Mouse (Mus musculus): Measurements from ENCODE around the gene Gm37240.
A peak's percentile ranks its signal among the peaks of the same experiment; 100 is the strongest.

Gm37240 gene

GRCm38 (mm10) chr3:84776084-84776483 is 1111.2 kb downstream of the Gm37240 start:
- DNase-seq: no peak

DNA sequence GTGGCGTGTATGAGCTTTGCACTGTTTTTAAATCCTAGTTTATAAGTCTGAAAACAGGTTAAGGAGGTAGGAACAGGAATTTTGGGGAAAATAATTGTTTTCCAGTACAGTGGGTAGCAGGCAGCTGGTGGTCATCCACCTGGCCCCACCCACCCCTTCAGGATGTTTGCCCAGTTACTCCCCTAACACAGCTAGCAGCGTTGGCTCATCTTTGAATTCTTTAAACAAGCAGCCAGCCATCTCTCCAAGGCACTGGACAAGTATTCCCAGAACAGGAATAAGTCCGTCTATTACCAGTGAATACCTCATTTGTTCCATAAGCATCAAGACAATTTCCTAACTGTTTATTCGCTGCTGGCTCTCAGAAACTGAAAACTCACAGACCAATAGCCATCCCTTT is 1111.7 kb downstream of the Gm37240 start:
- DNase-seq: no peak

DNA sequence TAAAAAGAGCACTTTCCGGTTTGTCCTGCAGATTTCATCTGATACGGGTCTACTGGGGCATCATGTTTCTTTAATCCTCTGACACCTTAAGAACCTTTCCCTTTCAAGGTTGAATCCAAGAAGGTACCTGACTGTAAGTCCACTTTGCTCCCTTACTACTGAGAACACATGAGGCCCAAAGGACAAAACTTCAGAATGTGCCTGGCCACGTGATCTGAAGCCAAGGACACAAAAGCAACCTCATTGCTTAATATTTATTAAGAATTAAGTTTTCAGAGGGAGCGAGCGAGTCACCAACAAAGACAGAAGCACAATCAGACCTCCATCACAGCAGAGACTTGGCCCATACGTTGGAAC is 1112.3 kb downstream of the Gm37240 start:
- DNase-seq: no peak

DNA sequence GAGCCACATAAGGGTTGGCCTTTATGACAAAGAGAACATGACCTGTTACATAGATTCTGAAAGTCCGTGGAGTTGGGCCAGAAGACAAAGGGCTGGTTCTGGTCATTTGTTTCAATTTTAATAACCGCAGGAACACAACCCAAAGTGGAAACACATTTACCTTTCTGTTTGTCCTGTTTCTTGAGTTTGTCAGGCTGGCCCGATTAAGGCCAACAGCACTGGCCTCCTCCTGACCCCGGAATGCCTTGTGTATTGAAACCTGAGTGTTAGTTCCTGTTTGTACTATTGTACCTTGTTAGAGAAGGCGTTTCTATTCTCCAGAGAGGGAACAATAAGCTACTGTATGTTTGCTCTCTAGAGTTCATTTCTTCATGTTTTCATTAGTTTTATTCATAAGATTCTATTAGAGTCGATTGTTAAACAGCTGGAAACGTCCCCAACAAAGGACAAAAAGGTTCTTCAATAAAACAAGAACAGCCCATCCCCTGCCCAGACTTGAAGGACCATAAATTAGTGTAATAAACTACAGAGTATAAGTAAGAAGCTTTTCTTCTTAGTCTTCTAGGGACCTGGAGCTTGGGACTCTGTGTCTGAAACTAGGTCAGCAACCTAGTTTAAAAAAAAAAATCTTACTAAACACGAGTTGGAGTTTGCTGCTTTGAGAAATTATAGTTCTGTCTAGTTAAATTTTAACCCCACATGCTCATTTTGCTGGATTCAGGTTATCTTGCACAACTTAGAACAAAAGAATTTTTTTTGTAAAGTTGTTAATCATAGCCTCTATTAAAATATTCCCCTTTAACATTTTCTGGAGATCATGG is 1112.9 kb downstream of the Gm37240 start:
- no peak for DNase-seq

- DNase-seq: no peak
These were observed 1115.3 kb downstream of the Gm37240 start for GRCm38 (mm10) chr3:84771980-84772379.

DNA sequence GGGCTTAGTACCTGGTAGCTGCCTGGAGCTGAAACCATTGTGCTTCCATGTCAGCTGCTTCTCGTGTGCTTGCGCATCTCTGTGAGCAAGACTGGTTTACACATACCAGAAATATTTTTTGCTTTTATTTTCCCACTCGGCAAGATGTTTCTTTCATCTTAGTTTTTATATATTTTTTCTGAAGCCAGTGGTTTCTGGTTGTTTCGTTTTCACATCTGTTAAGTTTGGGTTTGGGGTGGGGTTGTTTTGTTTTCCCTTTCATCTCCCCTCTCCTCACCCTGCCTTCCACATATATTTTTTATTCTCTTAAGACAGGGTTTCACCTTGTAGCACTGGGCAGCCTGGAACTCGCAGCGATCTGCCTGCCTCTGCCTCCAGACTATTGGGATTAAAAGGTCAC is 1116.8 kb downstream of the Gm37240 start:
- DNase-seq: no peak

DNA sequence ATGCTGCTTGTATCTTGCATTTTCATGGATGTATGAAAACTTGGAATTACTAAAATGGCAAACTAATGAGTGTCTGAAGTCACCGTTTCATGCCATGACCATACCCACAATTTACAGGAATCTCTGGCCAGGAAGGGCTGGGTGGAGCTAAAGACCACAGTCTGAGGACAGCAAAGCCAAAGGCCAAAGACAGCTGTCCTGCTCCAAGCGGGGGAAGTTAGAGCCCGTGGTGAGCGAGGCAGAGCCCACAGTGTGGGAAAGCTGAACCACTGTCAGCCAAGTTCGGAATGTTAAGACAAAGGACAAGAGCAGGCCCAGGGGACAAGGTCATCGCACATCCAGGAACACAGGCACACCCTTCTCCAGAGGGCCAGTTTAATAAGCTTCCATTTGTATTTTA is 1117.9 kb downstream of the Gm37240 start:
- DNase-seq: no peak

- no peak for DNase-seq
These were observed 1118.4 kb downstream of the Gm37240 start for GRCm38 (mm10) chr3:84768940-84769339.

GRCm38 (mm10) chr3:84753816-84754215 is 1133.5 kb downstream of the Gm37240 start:
- no peak for DNase-seq

DNA sequence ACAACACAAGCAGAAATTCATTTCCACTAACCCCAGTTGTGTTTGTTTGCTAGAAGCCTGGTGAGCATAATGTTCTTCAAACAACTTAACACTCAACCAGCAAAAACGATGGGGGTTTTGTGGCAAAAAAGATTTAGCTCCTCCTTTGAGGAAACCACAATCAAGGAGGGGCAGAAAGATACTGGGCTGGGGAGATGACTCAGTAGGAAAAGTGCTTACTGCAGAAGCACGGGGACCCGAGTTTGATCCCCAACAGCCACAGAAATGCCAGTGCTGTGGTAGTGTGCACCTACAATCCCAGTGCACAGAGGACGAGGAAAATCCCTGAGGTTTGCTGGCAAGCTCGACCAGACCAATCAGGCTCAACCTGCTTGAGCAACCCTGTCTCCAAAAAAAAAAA is 1138.1 kb downstream of the Gm37240 start:
- DNase-seq: no peak

DNA sequence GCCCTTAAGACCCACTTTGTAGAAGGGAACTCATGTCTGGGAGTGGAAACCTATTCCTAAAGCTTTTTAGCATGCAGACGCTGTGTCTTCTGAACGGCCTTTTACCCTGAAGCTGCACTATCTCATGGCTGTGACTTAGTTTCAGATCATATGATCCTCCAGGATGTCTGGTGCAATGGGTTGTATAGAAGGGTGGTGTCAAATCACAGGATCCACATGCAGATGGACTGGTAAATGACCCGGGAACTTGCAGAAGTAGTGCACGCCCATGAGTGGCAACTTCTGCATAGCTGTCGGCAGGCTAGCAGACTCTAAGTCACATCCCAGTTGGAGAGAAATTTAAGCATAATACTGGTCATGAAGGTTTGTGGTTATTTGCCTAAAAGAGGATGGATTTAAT is 1139.2 kb downstream of the Gm37240 start:
- no peak for DNase-seq

DNA sequence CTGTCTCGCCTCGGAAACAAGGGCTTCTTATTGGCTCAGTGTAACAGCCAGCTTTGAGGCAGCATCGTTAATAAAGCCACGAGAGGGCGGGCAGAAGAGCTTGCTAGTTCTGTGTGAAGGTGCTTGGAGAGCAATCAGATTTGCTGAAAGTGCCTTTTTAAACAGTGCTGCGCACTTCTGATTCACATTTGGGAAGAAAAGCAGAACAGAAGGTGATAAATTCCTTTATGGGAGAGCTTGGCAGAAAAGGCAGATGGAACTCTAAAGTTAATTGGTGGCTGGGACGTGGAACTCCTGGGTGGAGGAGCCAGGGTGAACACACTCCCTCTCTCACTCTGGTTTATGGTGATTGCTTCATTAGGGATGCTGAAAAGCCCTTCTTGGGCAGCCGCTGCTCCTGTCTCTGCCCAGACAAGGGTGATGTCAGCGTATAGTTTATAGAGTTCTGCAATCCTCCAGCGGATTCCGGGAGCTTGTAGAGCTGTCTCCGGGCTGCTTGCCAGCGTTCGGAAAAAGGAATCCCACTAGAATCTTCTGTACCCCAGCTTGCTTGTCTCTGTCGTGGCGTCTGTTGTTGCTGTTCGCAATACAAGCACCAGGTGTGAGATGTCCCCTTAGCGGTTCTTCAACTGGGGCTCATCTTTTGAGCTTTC is 1141.7 kb downstream of the Gm37240 start:
- peak; percentile 71 for DNase-seq

- DNase-seq: no peak
These were observed 1142.6 kb downstream of the Gm37240 start for GRCm38 (mm10) chr3:84744707-84745106.

DNA sequence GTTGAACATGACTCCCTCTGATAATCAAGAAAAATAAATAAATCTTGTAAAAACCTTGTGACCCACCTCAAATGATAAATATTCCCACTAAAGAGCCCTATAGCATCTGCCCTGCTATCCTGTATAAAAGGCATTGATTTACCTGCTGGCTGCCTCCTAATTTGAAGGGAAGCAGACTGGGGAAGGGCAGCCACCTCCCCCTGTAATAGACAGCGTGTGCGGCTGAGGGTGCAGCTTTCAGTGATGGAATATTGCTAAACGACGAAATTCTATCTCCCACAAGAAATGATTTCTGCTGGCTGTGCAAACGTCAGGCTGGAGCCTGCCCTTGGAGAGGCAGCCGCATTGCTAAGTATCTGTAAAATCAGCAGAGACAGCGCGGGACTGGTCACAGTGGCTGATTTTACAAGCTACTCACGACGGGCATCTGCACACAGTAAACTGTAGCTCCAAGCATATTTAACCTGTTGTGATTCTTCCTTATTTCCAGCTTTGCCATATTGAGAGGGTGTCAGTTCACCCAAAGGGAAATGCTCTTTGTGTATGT is 1147.2 kb downstream of the Gm37240 start:
- no peak for DNase-seq

- no peak for DNase-seq
These were observed 1150.2 kb downstream of the Gm37240 start for GRCm38 (mm10) chr3:84737137-84737536.

DNA sequence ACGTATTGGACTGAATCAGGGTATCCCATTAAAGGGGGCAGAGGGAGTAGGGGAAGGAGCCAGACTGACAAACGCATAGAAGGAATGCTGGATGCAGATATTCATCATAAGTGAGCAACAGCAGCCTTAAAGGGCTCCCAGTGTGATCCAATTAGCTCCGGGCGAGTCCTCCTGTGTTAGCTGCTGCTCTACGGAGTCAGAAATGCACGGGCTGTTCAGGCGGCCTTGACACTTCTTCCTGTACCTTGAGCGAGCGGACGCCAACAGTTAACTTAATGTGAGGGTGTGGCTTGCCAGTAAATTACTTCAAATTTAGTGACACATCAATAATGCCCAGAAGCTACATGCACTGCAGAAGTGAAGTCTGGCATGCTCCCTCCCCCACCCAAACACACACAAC is 1151.6 kb downstream of the Gm37240 start:
- DNase-seq: no peak

GRCm38 (mm10) chr3:84732516-84732915 is 1154.8 kb downstream of the Gm37240 start:
- no peak for DNase-seq

GRCm38 (mm10) chr3:84732016-84732502 is 1155.3 kb downstream of the Gm37240 start:
- no peak for DNase-seq

- DNase-seq: no peak
These were observed 1155.8 kb downstream of the Gm37240 start for GRCm38 (mm10) chr3:84731403-84732015.

DNA sequence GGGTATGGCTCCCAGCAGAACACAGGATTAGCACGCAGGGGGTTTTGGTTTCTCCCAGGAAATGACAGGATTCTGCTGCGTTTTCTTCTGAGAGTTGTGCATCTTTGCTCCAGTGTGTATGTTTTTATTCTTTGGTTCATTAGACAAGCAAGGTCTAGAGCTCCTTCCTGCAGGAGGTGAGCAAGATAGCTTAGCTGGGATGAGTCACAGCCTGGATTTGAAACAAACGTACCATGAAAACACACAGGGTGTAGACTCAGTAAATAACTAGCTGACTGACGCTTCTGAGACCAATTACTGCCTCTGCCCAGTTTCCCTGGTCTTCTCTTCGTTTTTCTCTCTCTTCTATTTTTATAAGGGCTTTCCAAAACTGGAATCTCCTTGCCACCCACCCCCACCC is 1156.3 kb downstream of the Gm37240 start:
- no peak for DNase-seq

- DNase-seq: no peak
These were observed 1157.5 kb downstream of the Gm37240 start for GRCm38 (mm10) chr3:84729806-84730205.

DNA sequence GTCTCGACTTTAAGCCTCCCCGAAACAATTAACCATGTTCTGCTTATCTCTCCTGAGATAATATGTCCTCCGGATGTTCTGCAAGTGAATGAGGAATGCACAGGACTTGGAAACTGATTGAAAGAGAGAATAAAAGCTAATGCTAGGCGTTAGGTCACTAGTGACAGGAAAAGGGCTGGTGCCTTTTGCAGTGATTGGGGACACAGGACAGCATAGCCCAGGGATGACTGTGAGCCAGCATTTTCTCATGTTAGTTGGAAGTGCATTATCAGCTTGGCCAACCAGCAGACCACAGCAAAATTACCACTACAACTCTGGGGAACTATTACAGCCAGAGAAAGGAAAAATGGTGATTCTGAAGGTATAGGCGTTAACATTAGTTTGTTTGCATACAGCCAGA is 1163.3 kb downstream of the Gm37240 start:
- DNase-seq: no peak

- DNase-seq: no peak
These were observed 1164.6 kb downstream of the Gm37240 start for GRCm38 (mm10) chr3:84722680-84723079.
